Mouse (Mus musculus): Measurements from ENCODE around the gene Asphd2. TPM values are rescaled to one million over a fixed set of nuclear protein-coding genes. Genes with fewer than 3 reads are reported as not detected.

Asphd2 gene
- polyA plus RNA-seq, 1 experiment from 2014 or later, result 0.21 TPM

DNA sequence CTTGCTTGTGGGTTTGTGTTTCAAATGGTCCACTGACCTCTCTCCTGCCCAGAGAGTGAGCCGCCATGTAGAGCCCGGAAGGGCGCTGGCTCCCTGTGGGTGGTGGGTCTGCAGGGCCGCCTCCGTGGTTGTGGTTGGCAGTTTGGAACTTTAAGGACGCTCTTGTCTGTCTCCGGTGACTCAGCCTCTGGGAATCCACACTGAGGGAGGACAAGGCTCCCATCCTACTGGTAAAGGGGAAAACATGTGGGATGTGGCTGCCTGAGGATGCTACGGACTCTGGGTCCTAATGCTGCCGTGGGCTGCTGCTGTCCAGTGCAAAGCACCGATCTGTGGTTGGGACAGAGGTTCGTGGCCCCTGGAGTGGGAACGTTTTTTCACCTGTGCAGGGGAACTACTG is 26.7 kb downstream of the Asphd2 start:
- no peak overlapping the region for H3K9ac ChIP-seq (replicated peaks)
- TF ChIP-seq CTCF (IDR thresholded peaks at IDR 0.05; ENCODE audit: low read depth) (no peak), EP300 (IDR thresholded peaks at IDR 0.05; ENCODE audit: low read depth) (no peak)
- no peaks in the 10 kb centered on the region for H3K27me3 ChIP-seq (ENCODE audit: insufficient read depth, low read length)
- no peak overlapping the region for H3K4me3 ChIP-seq (ENCODE audit: low read depth, low read length)
- DNase-seq (no peak), ATAC-seq (no peak)
- H3K4me1 ChIP-seq (ENCODE audit: insufficient read depth), result no peaks in the 10 kb centered on the region
- H3K27ac ChIP-seq (ENCODE audit: low read depth), result no peak overlapping the region
- no peak overlapping the region for H3K4me2 ChIP-seq (ENCODE audit: low read depth, low read length)
- peaks cover 26% of the 10 kb centered on the region for H3K36me3 ChIP-seq (replicated peaks; ENCODE audit: insufficient read depth, low read length)
- WGBS (ENCODE audit: insufficient replicate concordance), result 73% methylated on average over 12 of the region's 12 CpGs
- no peaks in the 10 kb centered on the region for H3K9me3 ChIP-seq (ENCODE audit: low read length)

DNA sequence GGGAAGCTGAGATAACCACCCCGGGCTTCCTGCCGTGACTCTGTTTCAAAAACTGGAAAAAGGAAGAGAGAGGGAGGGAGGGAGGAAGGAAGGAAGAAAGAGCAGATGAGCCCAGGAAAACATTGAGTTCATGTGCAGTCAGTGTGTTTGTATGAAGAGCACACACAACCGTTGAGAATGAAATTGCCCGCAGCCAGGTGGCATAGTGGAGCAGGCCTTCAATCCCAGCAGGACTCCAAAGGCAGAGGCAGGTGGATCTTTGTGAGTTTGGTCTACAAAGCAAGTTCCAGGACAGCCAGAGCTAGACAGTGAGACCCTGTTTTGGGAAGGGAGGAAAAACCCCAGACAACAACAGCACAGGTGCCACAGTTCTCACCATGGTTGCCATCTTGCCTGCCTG is 27.3 kb downstream of the Asphd2 start:
- WGBS (ENCODE audit: insufficient replicate concordance), result 78% methylated on average over 4 of the region's 4 CpGs
- Histone ChIP-seq H3K27ac (ENCODE audit: low read depth) (no peak overlapping the region), H3K4me3 (ENCODE audit: low read depth, low read length) (no peak overlapping the region), H3K9ac (replicated peaks) (no peak overlapping the region), H3K36me3 (replicated peaks; ENCODE audit: insufficient read depth, low read length) (peaks cover 25% of the 10 kb centered on the region), H3K4me1 (ENCODE audit: insufficient read depth) (no peaks in the 10 kb centered on the region), H3K4me2 (ENCODE audit: low read depth, low read length) (no peak overlapping the region), H3K27me3 (ENCODE audit: insufficient read depth, low read length) (no peaks in the 10 kb centered on the region), H3K9me3 (ENCODE audit: low read length) (no peaks in the 10 kb centered on the region)
- no peak for DNase-seq
- no peak for TF ChIP-seq CTCF (IDR thresholded peaks at IDR 0.05; ENCODE audit: low read depth)
- no peak for TF ChIP-seq EP300 (IDR thresholded peaks at IDR 0.05; ENCODE audit: low read depth)
- no peak for ATAC-seq

DNA sequence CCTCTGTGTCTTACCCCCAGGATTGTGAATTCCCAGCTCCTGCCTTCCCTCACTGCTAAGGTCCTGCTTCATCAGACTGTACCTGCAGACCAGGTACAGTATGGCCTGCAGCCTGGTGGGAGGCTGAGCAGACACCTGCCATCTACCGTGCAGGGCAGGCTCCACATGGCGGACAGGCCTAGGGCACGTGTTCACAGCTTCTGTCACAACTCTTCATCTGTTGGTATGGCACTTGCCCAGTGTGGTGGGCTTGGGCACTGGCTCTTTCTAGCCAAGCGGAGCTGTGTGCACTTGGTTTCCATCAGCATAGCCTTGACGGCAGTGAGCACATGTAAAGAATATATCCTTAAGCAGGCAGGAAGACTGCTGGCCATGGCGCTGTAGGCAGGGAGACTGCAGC is 27.8 kb downstream of the Asphd2 start:
- Histone ChIP-seq H3K36me3 (replicated peaks; ENCODE audit: insufficient read depth, low read length) (peaks cover 25% of the 10 kb centered on the region), H3K4me1 (ENCODE audit: insufficient read depth) (no peaks in the 10 kb centered on the region), H3K4me3 (ENCODE audit: low read depth, low read length) (no peak overlapping the region), H3K9ac (replicated peaks) (no peak overlapping the region), H3K9me3 (ENCODE audit: low read length) (peaks cover 2% of the 10 kb centered on the region; the same call in 1 of the 2 replicates), H3K4me2 (ENCODE audit: low read depth, low read length) (no peak overlapping the region), H3K27ac (ENCODE audit: low read depth) (no peak overlapping the region), H3K27me3 (ENCODE audit: insufficient read depth, low read length) (no peaks in the 10 kb centered on the region)
- DNase-seq (no peak), ATAC-seq (no peak)
- WGBS (ENCODE audit: insufficient replicate concordance), result 86% methylated on average over 6 of the region's 6 CpGs
- TF ChIP-seq CTCF (IDR thresholded peaks at IDR 0.05; ENCODE audit: low read depth), result no peak
- no peak for TF ChIP-seq EP300 (IDR thresholded peaks at IDR 0.05; ENCODE audit: low read depth)

DNA sequence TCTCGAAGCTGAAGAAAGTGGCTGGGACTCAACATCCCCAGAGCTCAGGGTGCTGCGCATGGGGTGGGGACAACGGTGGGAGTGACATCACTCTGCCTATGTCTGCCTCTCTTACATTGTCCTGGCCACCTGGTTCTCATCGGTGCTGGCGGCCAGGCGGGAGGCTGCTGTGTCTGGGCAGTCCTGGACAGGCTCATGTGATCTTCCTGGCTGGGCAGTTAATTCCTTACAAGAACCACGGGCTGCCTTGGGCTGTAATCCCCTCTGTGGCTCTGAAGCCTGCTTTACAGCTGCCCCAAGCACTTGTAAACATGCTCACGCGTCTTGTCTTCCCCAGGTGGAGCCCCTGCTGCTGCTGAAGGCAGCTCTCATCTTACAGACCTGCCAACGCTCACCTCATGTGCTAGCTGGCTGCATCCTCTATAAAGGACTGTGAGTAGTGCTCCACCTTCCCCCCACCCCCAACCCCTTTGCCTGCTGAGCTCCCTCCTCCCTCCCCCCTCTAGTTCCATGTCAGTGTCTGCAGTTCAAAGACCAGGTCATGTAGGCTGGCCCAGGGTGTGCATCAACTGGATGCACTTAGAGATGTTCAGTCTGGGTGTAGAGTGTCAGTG is 30.4 kb downstream of the Asphd2 start:
- H3K4me3 ChIP-seq (ENCODE audit: low read depth, low read length), result no peak overlapping the region
- TF ChIP-seq EP300 (IDR thresholded peaks at IDR 0.05; ENCODE audit: low read depth) (no peak), CTCF (IDR thresholded peaks at IDR 0.05; ENCODE audit: low read depth) (no peak)
- ATAC-seq, result no peak
- H3K9ac ChIP-seq (replicated peaks), result no peak overlapping the region
- peaks cover 4% of the 10 kb centered on the region; the same call in 1 of the 2 replicates for H3K9me3 ChIP-seq (ENCODE audit: low read length)
- H3K4me1 ChIP-seq (ENCODE audit: insufficient read depth), result 0 out of 2 replicates have a peak, but pooled peaks cover 5% of the 10 kb centered on the region
- H3K27ac ChIP-seq (ENCODE audit: low read depth), result no peak overlapping the region
- H3K27me3 ChIP-seq (ENCODE audit: insufficient read depth, low read length), result no peaks in the 10 kb centered on the region
- DNase-seq, result no peak
- H3K4me2 ChIP-seq (ENCODE audit: low read depth, low read length), result no peak overlapping the region
- peaks cover 27% of the 10 kb centered on the region for H3K36me3 ChIP-seq (replicated peaks; ENCODE audit: insufficient read depth, low read length)
- 82% methylated on average over 10 of the region's 10 CpGs for WGBS (ENCODE audit: insufficient replicate concordance)

DNA sequence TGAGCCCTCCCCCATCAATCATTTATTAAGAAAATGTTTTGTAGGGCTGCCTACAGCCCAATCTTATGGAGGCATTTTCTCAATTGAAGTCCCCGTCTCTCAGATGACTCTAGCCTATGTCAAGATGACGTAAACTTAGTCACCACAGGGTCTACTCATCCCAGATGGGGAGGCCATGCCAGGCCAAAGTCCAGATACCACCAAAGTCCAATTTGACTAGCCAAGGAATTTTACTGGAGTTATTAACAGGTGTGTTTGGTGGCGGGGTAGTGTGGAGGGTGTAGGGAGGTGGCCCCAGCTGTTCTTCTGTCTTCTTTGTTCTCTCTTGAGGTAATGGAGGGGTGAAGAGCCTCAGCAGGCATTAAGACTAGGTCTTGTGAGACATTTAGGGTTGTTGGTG is 34.6 kb downstream of the Asphd2 start:
- H3K4me3 ChIP-seq (ENCODE audit: low read depth, low read length), result no peak overlapping the region
- no peak overlapping the region for H3K9ac ChIP-seq (replicated peaks)
- DNase-seq, result no peak
- 0 out of 2 replicates have a peak, but pooled peaks cover 5% of the 10 kb centered on the region for H3K4me1 ChIP-seq (ENCODE audit: insufficient read depth)
- H3K27ac ChIP-seq (ENCODE audit: low read depth), result 0 out of 2 replicates have a peak overlapping the region, but pooled peaks have one; percentile 11
- no peak for ATAC-seq
- 80% methylated on average over 3 of the region's 3 CpGs for WGBS (ENCODE audit: insufficient replicate concordance)
- H3K27me3 ChIP-seq (ENCODE audit: insufficient read depth, low read length), result no peaks in the 10 kb centered on the region
- TF ChIP-seq CTCF (IDR thresholded peaks at IDR 0.05; ENCODE audit: low read depth), result no peak
- TF ChIP-seq EP300 (IDR thresholded peaks at IDR 0.05; ENCODE audit: low read depth), result no peak
- H3K36me3 ChIP-seq (replicated peaks; ENCODE audit: insufficient read depth, low read length), result peaks cover 16% of the 10 kb centered on the region
- no peak overlapping the region for H3K4me2 ChIP-seq (ENCODE audit: low read depth, low read length)
- H3K9me3 ChIP-seq (ENCODE audit: low read length), result peaks cover 4% of the 10 kb centered on the region; the same call in 1 of the 2 replicates

DNA sequence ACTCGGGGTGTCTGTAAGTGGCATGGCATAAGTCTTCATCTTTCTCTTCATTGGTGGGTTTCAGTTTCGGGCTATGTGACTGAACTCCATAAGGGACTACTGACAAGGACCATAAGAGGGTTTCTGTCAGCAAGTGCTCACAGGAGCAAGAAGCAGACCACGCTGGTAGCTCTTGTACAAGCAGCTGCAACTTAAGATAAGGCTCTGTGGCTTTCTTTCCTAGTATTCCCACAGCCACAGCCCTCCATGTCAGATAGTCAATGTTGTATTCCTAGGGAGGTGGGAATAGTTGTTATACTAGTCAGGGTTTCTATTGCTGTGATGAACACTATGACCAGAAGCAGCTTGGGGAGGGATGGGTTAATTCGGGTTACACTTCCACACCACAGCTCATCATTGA is 35.1 kb downstream of the Asphd2 start:
- H3K9ac ChIP-seq (replicated peaks), result no peak overlapping the region
- 0 out of 2 replicates have a peak overlapping the region, but pooled peaks have one; percentile 1 for H3K4me2 ChIP-seq (ENCODE audit: low read depth, low read length)
- ATAC-seq, result peak; percentile 83
- WGBS (ENCODE audit: insufficient replicate concordance), result 49% methylated on average over 4 of the region's 4 CpGs
- H3K36me3 ChIP-seq (replicated peaks; ENCODE audit: insufficient read depth, low read length), result peaks cover 10% of the 10 kb centered on the region
- H3K9me3 ChIP-seq (ENCODE audit: low read length), result peaks cover 4% of the 10 kb centered on the region; the same call in 1 of the 2 replicates
- no peak for DNase-seq
- no peak overlapping the region for H3K4me3 ChIP-seq (ENCODE audit: low read depth, low read length)
- H3K27me3 ChIP-seq (ENCODE audit: insufficient read depth, low read length), result no peaks in the 10 kb centered on the region
- 0 out of 2 replicates have a peak overlapping the region, but pooled peaks have one; percentile 1 for H3K27ac ChIP-seq (ENCODE audit: low read depth)
- H3K4me1 ChIP-seq (ENCODE audit: insufficient read depth), result 0 out of 2 replicates have a peak, but pooled peaks cover 5% of the 10 kb centered on the region
- TF ChIP-seq EP300 (IDR thresholded peaks at IDR 0.05; ENCODE audit: low read depth) (peak; percentile 88), CTCF (IDR thresholded peaks at IDR 0.05; ENCODE audit: low read depth) (no peak)
